Mouse (Mus musculus) myocyte (in vitro differentiated cells): ENCODE data around the gene Fn1.

ENCODE experiments used
- CEBPB ChIP-seq: IDR thresholded peaks from 2 replicates; pipeline ENCODE4 v1.6.1; 2011; ENCODE audit warnings: mild to moderate bottlenecking, moderate library complexity; ENCODE audit not compliant: poor library complexity, insufficient read depth, severe bottlenecking
- E2F4 ChIP-seq: IDR thresholded peaks from one replicate; pipeline ENCODE4 v1.6.1; 2011; ENCODE audit warnings: mild to moderate bottlenecking, control low read depth, moderate library complexity; ENCODE audit not compliant: insufficient read depth
- MAX ChIP-seq: IDR thresholded peaks from one replicate; pipeline ENCODE4 v1.6.1; 2011; ENCODE audit warnings: low read depth, mild to moderate bottlenecking, control low read depth
- MYOD1 ChIP-seq, 3 experiments: IDR thresholded peaks; one replicate each; pipeline ENCODE4 v1.6.1; 2011; ENCODE audit warnings: control low read depth in 2 of 3, low read depth in 2 of 3, mild to moderate bottlenecking in 2 of 3, moderate library complexity in 1 of 3; ENCODE audit not compliant: insufficient read length in 2 of 3, control insufficient read depth in 1 of 3
- POLR2A ChIP-seq: IDR thresholded peaks from one replicate; pipeline ENCODE4 v1.6.1; 2011; ENCODE audit warnings: low read depth, mild to moderate bottlenecking, control low read depth, moderate library complexity; ENCODE audit not compliant: insufficient read length
- POLR2AphosphoS2 ChIP-seq: IDR thresholded peaks from one replicate; pipeline ENCODE4 v1.6.1; 2011; ENCODE audit warnings: low read depth, control low read depth; ENCODE audit not compliant: insufficient read length
- REST ChIP-seq: IDR thresholded peaks from one replicate; pipeline ENCODE4 v1.6.1; 2011; ENCODE audit warnings: mild to moderate bottlenecking, control low read depth, moderate library complexity; ENCODE audit not compliant: insufficient read depth, insufficient read length
- TCF12 ChIP-seq: IDR thresholded peaks from one replicate; pipeline ENCODE4 v1.6.1; 2011; ENCODE audit warnings: mild to moderate bottlenecking, control low read depth; ENCODE audit not compliant: poor library complexity, insufficient read depth, severe bottlenecking

DNA sequence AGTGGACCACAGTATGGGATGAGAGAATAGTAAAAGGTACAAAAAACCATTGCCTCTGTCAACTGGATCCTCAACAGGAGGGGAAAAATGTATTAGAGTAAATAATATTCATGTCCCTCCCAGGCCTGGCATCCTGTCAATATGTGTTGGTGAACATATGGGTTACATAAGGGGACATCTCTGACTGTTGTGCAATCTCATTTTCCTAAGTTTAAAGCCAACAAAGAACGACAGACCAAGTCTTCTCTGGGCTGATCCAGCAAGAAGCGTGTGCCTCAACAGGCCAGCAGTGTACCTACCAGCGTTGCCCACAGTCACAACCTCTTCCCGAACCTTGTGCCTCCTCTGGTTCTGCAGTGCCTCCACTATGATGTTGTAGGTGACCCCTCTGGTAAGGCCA lies 57.6 kb downstream of the Fn1 start:
- no peak for TF ChIP-seq E2F4
- TF ChIP-seq POLR2A, result peak; percentile 36
- TF ChIP-seq CEBPB, result 0 out of 2 replicates have a peak, but pooled peaks have one; percentile 8
- peak; percentile 77 for TF ChIP-seq POLR2AphosphoS2
- TF ChIP-seq MAX, result no peak
- TF ChIP-seq TCF12, result no peak
- no peak for TF ChIP-seq REST
- no peak for TF ChIP-seq MYOD1 (IDR thresholded peaks at IDR 0.05; ENCODE audit: control insufficient read depth in 1 of 3, insufficient read length in 2 of 3, low read depth in 2 of 3)
